Mouse (Mus musculus): ENCODE measurements at regions not wholly inside any gene's neighbourhood (a gene's known extent, or its start where the extent isn't known, plus 50 kb on each side); places are given as distances from the start of the nearest gene placed in this dataset.
A peak's percentile ranks its signal among the peaks of the same experiment; 100 is the strongest.

DNA sequence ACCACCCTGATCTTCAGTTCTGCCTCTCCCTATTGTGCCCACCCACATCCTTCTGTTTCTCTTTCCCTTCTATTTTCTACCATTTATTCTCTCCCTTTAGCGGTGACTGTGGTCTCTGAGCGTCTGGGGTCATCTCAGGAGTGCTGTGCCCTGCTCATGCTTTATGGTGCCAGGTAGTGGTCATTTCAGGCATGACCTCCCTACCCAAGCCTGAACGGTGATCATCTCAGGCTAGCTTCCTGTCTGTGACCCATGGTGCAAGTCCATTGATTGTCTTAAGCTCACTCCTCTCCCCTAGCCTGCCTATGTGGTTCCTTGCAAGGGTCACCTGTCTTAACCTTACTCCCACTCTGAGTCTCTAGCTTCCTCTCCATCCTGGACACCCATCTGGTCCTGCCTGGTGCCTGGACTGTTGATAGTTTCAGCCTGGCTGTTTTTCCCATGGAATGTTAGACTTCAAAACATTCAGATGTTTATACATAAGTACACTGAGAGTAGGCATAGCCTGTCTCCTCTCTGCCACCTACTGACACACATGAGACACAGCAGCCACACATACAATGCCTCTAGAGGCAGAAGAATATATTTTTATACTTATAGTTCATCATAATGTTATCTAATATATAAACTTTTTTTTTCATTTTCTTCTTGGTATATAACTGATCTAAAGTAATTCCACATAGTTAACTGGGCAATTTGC lies 595.8 kb downstream of the Kcna4 start:
- no peak for TF ChIP-seq EP300 (IDR thresholded peaks at IDR 0.05; ENCODE audit: insufficient read depth, low read depth, low read length)
- peak; percentile 51 for TF ChIP-seq CTCF (IDR thresholded peaks at IDR 0.05)

All from heart, adult 2 months (tissue).